Comparison of ENCODE assay signal across 8 mouse cellular contexts in genomic region chr5:66077416-66077815, GRCm38 (mm10).
A peak's percentile ranks its signal among the peaks of the same experiment; 100 is the strongest.
DNase-seq lines count a peak whose midpoint lies in the region; ATAC-seq and TF ChIP-seq lines count a peak whose summit lies in the region.

No protein-coding gene starts in this region.

- H3K27ac ChIP-seq in bone marrow, adult 2 months (ENCODE audit: control insufficient read depth, insufficient read depth, low read depth, low read length, poor library complexity), result peak overlapping the region; percentile 53
- H3K27ac ChIP-seq in liver, embryonic 12.5 days, result no peak overlapping the region
- peak overlapping the region; percentile 80 for H3K27ac ChIP-seq in stomach, embryonic 14.5 days (ENCODE audit: low read length)
- H3K27ac ChIP-seq in forebrain, embryonic 16.5 days (ENCODE audit: low read length), result no peak overlapping the region
- no peak overlapping the region for H3K27ac ChIP-seq in forebrain, embryonic 14.5 days (ENCODE audit: low read depth, low read length)
- H3K27ac ChIP-seq in forebrain, embryonic 13.5 days, result no peak overlapping the region

- H3K9ac ChIP-seq in liver, embryonic 12.5 days, result no peak overlapping the region
- no peak overlapping the region for H3K9ac ChIP-seq in stomach, embryonic 14.5 days (replicated peaks; ENCODE audit: low read depth, low read length)
- no peak overlapping the region for H3K9ac ChIP-seq in forebrain, embryonic 16.5 days (replicated peaks; ENCODE audit: low read depth, low read length)
- no peak overlapping the region for H3K9ac ChIP-seq in forebrain, embryonic 14.5 days (ENCODE audit: low read length)
- H3K9ac ChIP-seq in forebrain, embryonic 13.5 days, result no peak overlapping the region

- ATAC-seq in liver, embryonic 12.5 days, result no peak
- 0 out of 2 replicates have a peak, but pooled peaks have one; percentile 28 for ATAC-seq in stomach, embryonic 14.5 days (ENCODE audit: insufficient number of reproducible peaks, insufficient read depth, low FRiP score, low read depth)
- ATAC-seq in forebrain, embryonic 16.5 days, result no peak
- no peak for ATAC-seq in forebrain, embryonic 14.5 days
- no peak for ATAC-seq in forebrain, embryonic 13.5 days

- TF ChIP-seq POLR2A in bone marrow, adult 2 months (IDR thresholded peaks at IDR 0.05; ENCODE audit: borderline replicate concordance, control insufficient read depth, low read depth, low read length), result no peak

- H3K4me3 ChIP-seq in bone marrow, adult 2 months (replicated peaks; ENCODE audit: control insufficient read depth, low read depth, low read length), result no peak overlapping the region
- H3K4me3 ChIP-seq in liver, embryonic 12.5 days, result no peak overlapping the region
- H3K4me3 ChIP-seq in stomach, embryonic 14.5 days (ENCODE audit: low read depth, low read length), result 0 out of 2 replicates have a peak overlapping the region, but pooled peaks have one; percentile 8
- no peak overlapping the region for H3K4me3 ChIP-seq in forebrain, embryonic 16.5 days (replicated peaks; ENCODE audit: low read length)
- H3K4me3 ChIP-seq in forebrain, embryonic 14.5 days (ENCODE audit: low read depth, low read length), result no peak overlapping the region
- H3K4me3 ChIP-seq in forebrain, embryonic 13.5 days, result no peak overlapping the region

- H3K4me2 ChIP-seq in liver, embryonic 12.5 days, result peak overlapping the region; percentile 27; the same call in 1 of the 2 replicates
- peak overlapping the region; percentile 28 for H3K4me2 ChIP-seq in stomach, embryonic 14.5 days (replicated peaks; ENCODE audit: low read depth, low read length)
- H3K4me2 ChIP-seq in forebrain, embryonic 16.5 days (ENCODE audit: low read length), result no peak overlapping the region
- H3K4me2 ChIP-seq in forebrain, embryonic 14.5 days (ENCODE audit: low read length), result no peak overlapping the region
- no peak overlapping the region for H3K4me2 ChIP-seq in forebrain, embryonic 13.5 days

- TF ChIP-seq CTCF in bone marrow, adult 2 months (IDR thresholded peaks at IDR 0.05; ENCODE audit: control insufficient read depth, insufficient read depth, low read length), result no peak

- peak; percentile 23 for DNase-seq in Muller cell, postnatal 12 days (ENCODE audit: inconsistent ontology term)
- DNase-seq in heart, postnatal 10 days, result peak; percentile 70 to 74
- no peak for DNase-seq in forebrain, embryonic 14.5 days (ENCODE audit: low spot score)

- H3K27me3 ChIP-seq in liver, embryonic 12.5 days (replicated peaks), result no peaks in the 10 kb centered on the region
- H3K27me3 ChIP-seq in stomach, embryonic 14.5 days (ENCODE audit: control insufficient read depth, insufficient read depth, low read length), result no peaks in the 10 kb centered on the region
- no peaks in the 10 kb centered on the region for H3K27me3 ChIP-seq in forebrain, embryonic 16.5 days (replicated peaks; ENCODE audit: control insufficient read depth, insufficient read depth, low read length)
- H3K27me3 ChIP-seq in forebrain, embryonic 14.5 days (replicated peaks; ENCODE audit: control insufficient read depth, insufficient read depth, low read length), result no peaks in the 10 kb centered on the region
- no peaks in the 10 kb centered on the region for H3K27me3 ChIP-seq in forebrain, embryonic 13.5 days

- H3K36me3 ChIP-seq in liver, embryonic 12.5 days, result no peaks in the 10 kb centered on the region
- no peaks in the 10 kb centered on the region for H3K36me3 ChIP-seq in stomach, embryonic 14.5 days (ENCODE audit: control insufficient read depth, insufficient read depth, low read length)
- H3K36me3 ChIP-seq in forebrain, embryonic 16.5 days (ENCODE audit: control insufficient read depth, insufficient read depth), result no peaks in the 10 kb centered on the region
- H3K36me3 ChIP-seq in forebrain, embryonic 14.5 days (ENCODE audit: control insufficient read depth, insufficient read depth, low read length), result no peaks in the 10 kb centered on the region
- no peaks in the 10 kb centered on the region for H3K36me3 ChIP-seq in forebrain, embryonic 13.5 days (ENCODE audit: poor library complexity, severe bottlenecking)

- intact Hi-C loops in heart, postnatal 10 days (cut with DNase I), result no loop called here

- no peaks in the 10 kb centered on the region for H3K9me3 ChIP-seq in liver, embryonic 12.5 days (replicated peaks)
- no peaks in the 10 kb centered on the region for H3K9me3 ChIP-seq in stomach, embryonic 14.5 days (ENCODE audit: control insufficient read depth, low read depth, low read length)
- no peaks in the 10 kb centered on the region for H3K9me3 ChIP-seq in forebrain, embryonic 16.5 days (ENCODE audit: control insufficient read depth, low read length)
- no peaks in the 10 kb centered on the region for H3K9me3 ChIP-seq in forebrain, embryonic 14.5 days (replicated peaks; ENCODE audit: control insufficient read depth, low read length)
- no peaks in the 10 kb centered on the region for H3K9me3 ChIP-seq in forebrain, embryonic 13.5 days (replicated peaks)

- peaks cover 15% of the 10 kb centered on the region for H3K4me1 ChIP-seq in bone marrow, adult 2 months (ENCODE audit: control insufficient read depth, insufficient read depth, low read length)
- H3K4me1 ChIP-seq in liver, embryonic 12.5 days, result peaks cover 29% of the 10 kb centered on the region
- H3K4me1 ChIP-seq in stomach, embryonic 14.5 days (ENCODE audit: control insufficient read depth, insufficient read depth, low read length), result peaks cover 17% of the 10 kb centered on the region; the same call in 1 of the 2 replicates
- H3K4me1 ChIP-seq in forebrain, embryonic 16.5 days (replicated peaks; ENCODE audit: control insufficient read depth, insufficient read depth, low read length), result no peaks in the 10 kb centered on the region
- H3K4me1 ChIP-seq in forebrain, embryonic 14.5 days (ENCODE audit: control insufficient read depth, insufficient read depth, low read length), result no peaks in the 10 kb centered on the region
- H3K4me1 ChIP-seq in forebrain, embryonic 13.5 days, result no peaks in the 10 kb centered on the region

- 5% methylated on average over 10 of the region's 10 CpGs for WGBS in bone marrow, adult 2 months
- WGBS in liver, embryonic 12.5 days (ENCODE audit: insufficient replicate concordance), result 34% methylated on average over 10 of the region's 10 CpGs
- 7% methylated on average over 10 of the region's 10 CpGs for WGBS in stomach, embryonic 14.5 days
- 41% methylated on average over 10 of the region's 10 CpGs for WGBS in forebrain, embryonic 16.5 days
- 44% methylated on average over 10 of the region's 10 CpGs for WGBS in forebrain, embryonic 14.5 days
- 45% methylated on average over 10 of the region's 10 CpGs for WGBS in forebrain, embryonic 13.5 days

Comparison
In these comparisons a context has a peak if more than half of its experiments do, and no peak if none do; other contexts are left out.
1. H3K27ac ChIP-seq: peak in bone marrow, adult 2 months (single experiment) and stomach, embryonic 14.5 days (single experiment); none in liver, embryonic 12.5 days (single experiment), forebrain, embryonic 16.5 days (single experiment), forebrain, embryonic 14.5 days (single experiment) and forebrain, embryonic 13.5 days (single experiment).
2. H3K4me2 ChIP-seq: peak in liver, embryonic 12.5 days (single experiment) and stomach, embryonic 14.5 days (single experiment); none in forebrain, embryonic 16.5 days (single experiment), forebrain, embryonic 14.5 days (single experiment) and forebrain, embryonic 13.5 days (single experiment).